Mouse (Mus musculus) liver, embryonic 11.5 days (tissue): ENCODE measurements around the gene Ate1. TPM values are rescaled to one million over a fixed set of nuclear protein-coding genes. Genes with fewer than 3 reads are reported as not detected.
A peak's percentile ranks its signal among the peaks of the same experiment; 100 is the strongest.
"Not testable (repeated sequence)": the region's sequence is repeated elsewhere in the genome, so short reads cannot be mapped to it uniquely, and the experiment has no call there.

Experiments
- ATAC-seq: fragments of 200-750 bp; cut with Nextera tagmentation; replicated peaks from 2 replicates; pipeline ENCODE4 v1.8.0; 2017; ENCODE audit warnings: moderate number of reproducible peaks, mild to moderate bottlenecking, moderate TSS enrichment, moderate library complexity; ENCODE audit not compliant: low FRiP score
- DNase-seq: peaks from one replicate; pipeline ENCODE4 v3.0.0-alpha.2; 2017; ENCODE audit warnings: low spot score
- H3K27ac ChIP-seq: fragments of 300-500 bp; sonication (generic); 2 replicates; pipeline ENCODE4 v1.5.1; 2014; ENCODE audit warnings: mild to moderate bottlenecking, low read depth, low read length, control low read depth
- H3K27me3 ChIP-seq: fragments of 300-500 bp; sonication (generic); replicated peaks from 2 replicates; pipeline ENCODE4 v1.6.1; 2014; ENCODE audit warnings: low read length, mixed read lengths; ENCODE audit not compliant: control insufficient read depth, insufficient read depth
- H3K36me3 ChIP-seq: fragments of 300-500 bp; sonication (generic); 2 replicates; pipeline ENCODE4 v1.6.1; 2014; ENCODE audit warnings: mild to moderate bottlenecking, low read length, moderate library complexity, mixed read lengths; ENCODE audit not compliant: control insufficient read depth, insufficient read depth
- H3K4me1 ChIP-seq: fragments of 300-500 bp; sonication (generic); replicated peaks from 2 replicates; pipeline ENCODE4 v1.6.1; 2014; ENCODE audit warnings: low read length, mixed read lengths; ENCODE audit not compliant: control insufficient read depth, insufficient read depth
- H3K4me2 ChIP-seq: fragments of 300-500 bp; sonication (generic); 2 replicates; pipeline ENCODE4 v1.6.1; 2014; ENCODE audit warnings: mild to moderate bottlenecking, control low read depth, moderate library complexity
- H3K4me3 ChIP-seq: fragments of 300-500 bp; sonication (generic); 2 replicates; pipeline ENCODE4 v1.5.1; 2014; ENCODE audit warnings: low read depth, low read length, control low read depth
- H3K9ac ChIP-seq: fragments of 300-500 bp; sonication (generic); 2 replicates; pipeline ENCODE4 v1.6.1; 2014; ENCODE audit warnings: low read depth, low read length, control low read depth
- H3K9me3 ChIP-seq: fragments of 300-500 bp; sonication (generic); 2 replicates; pipeline ENCODE4 v1.6.1; 2016; ENCODE audit warnings: low read length, inconsistent platforms, mixed read lengths; ENCODE audit not compliant: control insufficient read depth
- WGBS: fragments of 180-500 bp; shearing (Covaris S2); extraction: QIAGEN DNeasy Blood & Tissue Kit; methylation state at CpG from one replicate; pipeline ENCODE4 v1.1.7; 2014; 5-methylcytosine and 5-hydroxymethylcytosine counted together
- polyA plus RNA-seq: library from polyadenylated mRNA; unstranded; fragments of >200 nt; fragmentation: Nextera tagmentation; extraction: Ambion mirVana; gene quantifications from 2 replicates; pipeline ENCODE4 v1.2.1, GENCODE M21; 2014

The Ate1 gene
- polyA plus RNA-seq, 1 experiment from 2014 or later, result 51.6 TPM

DNA sequence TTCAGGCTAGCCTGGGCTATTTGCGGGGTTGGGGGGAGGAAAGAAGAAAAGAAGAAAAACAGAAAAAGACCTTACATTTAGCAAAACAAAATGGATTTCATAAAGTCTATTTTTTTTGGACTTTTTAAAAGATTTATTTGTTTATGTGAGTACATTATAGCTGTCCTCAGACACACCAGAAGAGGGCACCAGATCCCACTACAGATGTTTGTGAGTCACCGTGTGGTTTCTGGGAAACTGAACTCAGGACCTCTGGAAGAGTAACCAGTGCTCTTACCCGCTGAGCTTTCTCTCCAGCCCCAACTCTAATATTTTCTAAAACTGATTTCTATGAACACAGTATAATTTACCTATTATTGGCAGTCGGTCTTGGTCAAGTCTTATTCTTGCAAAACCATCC is 15.0 kb upstream of the Ate1 start:
- Histone ChIP-seq H3K27ac (no peak overlapping the region), H3K4me3 (no peak overlapping the region), H3K9me3 (no peaks in the 10 kb centered on the region), H3K27me3 (no peaks in the 10 kb centered on the region), H3K9ac (no peak overlapping the region), H3K4me1 (no peaks in the 10 kb centered on the region), H3K4me2 (no peak overlapping the region), H3K36me3 (peaks cover 40% of the 10 kb centered on the region)
- DNase-seq, result no peak
- WGBS, result 92% methylated on average over 4 of the region's 4 CpGs
- ATAC-seq, result no peak

DNA sequence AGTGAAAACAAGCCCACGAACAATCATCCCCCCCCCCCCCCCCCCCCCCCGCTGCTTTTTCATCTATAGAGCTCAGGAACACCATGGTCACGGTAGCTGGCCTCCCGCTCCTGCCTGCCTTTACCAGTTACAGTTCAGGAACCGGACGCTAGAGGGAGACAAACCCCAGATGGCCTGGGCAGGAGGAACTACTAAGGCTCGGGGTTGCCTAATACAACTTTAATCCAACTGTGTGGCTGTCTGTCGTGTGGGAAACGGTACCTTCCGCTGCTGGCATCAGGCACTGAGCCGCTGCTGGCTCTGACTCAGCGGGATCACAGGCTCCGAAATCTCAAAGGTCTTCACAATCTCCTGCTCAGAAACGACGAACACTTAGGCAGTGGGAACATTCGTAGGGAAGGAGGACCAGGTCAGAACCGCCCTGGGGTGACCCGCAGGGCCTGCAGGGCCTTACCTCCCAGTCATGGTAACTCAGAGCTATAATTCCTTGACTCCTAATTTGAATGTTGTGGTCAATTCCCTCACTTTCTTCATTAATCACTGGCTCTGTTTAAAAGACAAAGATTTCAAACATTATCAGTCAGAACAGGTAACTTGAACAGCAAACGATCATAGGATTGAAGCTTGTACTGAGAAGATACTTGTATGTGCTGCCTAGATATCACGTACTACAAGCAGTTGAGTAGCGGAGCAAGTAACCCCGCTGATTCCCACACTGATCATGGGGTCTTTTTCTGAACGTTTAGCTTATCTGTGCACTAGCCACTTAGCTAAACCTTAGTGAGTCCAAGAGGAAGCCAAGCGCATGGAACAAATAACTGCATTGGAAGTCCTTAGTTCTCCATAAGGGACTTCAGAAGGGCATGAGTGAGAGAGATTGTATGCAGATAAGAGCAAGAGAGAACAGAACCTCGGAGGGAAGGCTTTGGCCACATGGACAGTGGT is 13.4 kb upstream of the Ate1 start:
- no peaks in the 10 kb centered on the region for H3K27me3 ChIP-seq
- H3K27ac ChIP-seq, result no peak overlapping the region
- H3K36me3 ChIP-seq, result peaks cover 35% of the 10 kb centered on the region
- H3K4me3 ChIP-seq, result no peak overlapping the region
- no peaks in the 10 kb centered on the region for H3K9me3 ChIP-seq
- no peaks in the 10 kb centered on the region for H3K4me1 ChIP-seq
- ATAC-seq (peak; percentile 82), DNase-seq (peak; percentile 85)
- whole genome bisulfite sequencing, result 48% methylated on average over 24 of the region's 25 CpGs
- no peak overlapping the region for H3K9ac ChIP-seq
- H3K4me2 ChIP-seq, result no peak overlapping the region

DNA sequence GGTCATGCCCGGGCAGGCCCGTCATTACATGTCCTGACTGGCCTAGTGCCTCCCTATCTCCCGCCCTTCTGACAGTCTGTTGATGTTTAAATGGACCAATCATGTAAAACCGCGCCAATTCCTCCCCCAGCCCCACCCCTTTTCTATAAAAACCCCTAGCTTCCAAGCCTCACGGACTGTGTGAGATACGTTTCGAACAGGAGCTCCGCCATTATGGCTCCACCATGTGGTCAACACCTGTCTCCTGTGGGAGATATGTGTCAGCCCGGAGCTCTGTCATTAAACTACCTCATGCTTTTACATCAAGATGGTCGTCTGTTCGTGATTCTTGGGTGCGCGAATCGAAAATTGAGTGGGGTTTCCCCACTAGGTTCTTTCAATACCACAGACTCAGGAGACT is 11.0 kb upstream of the Ate1 start:
- H3K9ac ChIP-seq, H3K4me3 ChIP-seq, H3K4me2 ChIP-seq, H3K27me3 ChIP-seq, H3K4me1 ChIP-seq, H3K9me3 ChIP-seq, ATAC-seq, DNase-seq, H3K27ac ChIP-seq: not testable (repeated sequence)
- WGBS, result 93% methylated on average over 14 of the region's 15 CpGs
- H3K36me3 ChIP-seq, result peaks cover 19% of the 10 kb centered on the region

DNA sequence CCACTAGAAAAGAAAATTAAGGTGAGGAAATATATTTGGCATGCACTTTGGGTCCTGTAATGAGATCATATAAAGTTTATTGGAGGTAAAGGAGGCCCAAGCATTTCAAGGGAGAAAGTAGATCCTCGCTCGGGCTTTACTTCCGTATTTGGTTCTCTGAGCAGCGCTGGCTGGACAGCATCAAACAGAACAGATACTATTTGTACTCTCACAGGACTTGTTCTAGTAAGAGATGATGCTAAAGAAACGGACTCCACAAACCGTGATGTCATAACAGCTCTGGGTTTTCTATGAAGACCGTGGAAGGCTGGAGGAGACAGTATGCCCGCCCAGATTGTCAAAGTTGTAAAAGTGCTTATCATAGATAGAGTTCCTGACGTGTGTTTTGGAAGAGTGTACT is 7.1 kb upstream of the Ate1 start:
- Histone ChIP-seq H3K4me1 (no peaks in the 10 kb centered on the region), H3K36me3 (peaks cover 9% of the 10 kb centered on the region; the same call in 1 of the 2 replicates), H3K27ac (no peak overlapping the region), H3K27me3 (no peaks in the 10 kb centered on the region), H3K9ac (no peak overlapping the region), H3K4me2 (no peak overlapping the region), H3K4me3 (no peak overlapping the region), H3K9me3 (no peaks in the 10 kb centered on the region)
- no peak for ATAC-seq
- no peak for DNase-seq
- WGBS, result 84% methylated on average over 9 of the region's 9 CpGs

DNA sequence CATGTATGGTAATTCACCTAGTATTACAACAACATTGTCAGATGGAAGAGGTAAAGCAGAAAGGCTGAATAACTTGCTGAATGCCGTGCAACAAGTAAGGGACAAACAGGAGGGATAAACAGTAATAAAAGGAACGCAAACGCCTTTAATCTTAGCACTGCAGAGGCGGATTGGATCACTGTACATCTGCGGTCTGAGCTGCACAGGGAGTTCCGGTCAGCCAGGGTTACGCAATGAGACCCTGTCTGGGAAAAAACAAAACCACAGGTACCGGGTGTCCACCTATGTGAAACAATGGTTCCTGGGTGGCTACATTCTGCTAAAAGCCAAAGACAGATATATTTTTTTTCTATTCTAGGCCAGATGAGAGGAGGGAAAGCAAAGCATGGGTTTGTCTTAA is 3.3 kb upstream of the Ate1 start:
- Histone ChIP-seq H3K9me3 (no peaks in the 10 kb centered on the region), H3K27me3 (no peaks in the 10 kb centered on the region), H3K27ac (no peak overlapping the region), H3K4me1 (peaks cover 5% of the 10 kb centered on the region), H3K9ac (no peak overlapping the region), H3K4me2 (no peak overlapping the region), H3K36me3 (no peaks in the 10 kb centered on the region), H3K4me3 (no peak overlapping the region)
- DNase-seq (no peak), ATAC-seq (no peak)
- 73% methylated on average over 8 of the region's 8 CpGs for WGBS

DNA sequence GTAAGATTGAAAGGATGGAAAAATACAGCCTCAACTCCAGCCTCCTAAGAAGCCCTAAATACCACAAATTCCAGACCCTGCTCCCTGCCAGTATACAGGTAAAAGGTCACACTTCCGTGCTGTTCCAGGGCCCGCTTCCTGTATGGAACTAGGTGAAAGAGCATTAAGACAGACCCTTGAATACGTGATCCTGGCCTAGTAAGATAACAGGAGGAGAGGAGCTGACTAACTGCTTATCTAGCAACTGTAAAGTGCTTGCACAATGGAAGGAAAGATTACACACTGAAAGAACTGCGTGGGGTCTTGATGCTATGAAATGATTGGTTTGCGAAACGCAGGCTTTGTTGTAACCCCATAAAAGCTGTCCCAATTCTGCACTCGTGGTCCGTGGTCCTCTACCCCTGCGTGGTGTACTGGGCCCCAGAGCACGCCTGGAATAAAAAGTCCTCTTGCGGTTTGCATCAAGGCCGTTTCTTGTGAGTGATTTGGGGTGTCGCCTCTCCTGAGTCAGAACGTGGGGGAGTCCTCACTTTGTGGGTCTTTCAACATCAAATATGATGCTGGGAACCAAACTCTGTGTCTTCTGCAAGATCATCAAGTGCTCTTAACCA is 748 bp upstream of the Ate1 start:
- H3K4me1 ChIP-seq, result peaks cover 9% of the 10 kb centered on the region
- H3K27me3 ChIP-seq, result no peaks in the 10 kb centered on the region
- peak; percentile 33 for ATAC-seq
- H3K9me3 ChIP-seq, result no peaks in the 10 kb centered on the region
- peak overlapping the region; percentile 66 for H3K4me2 ChIP-seq
- WGBS, result 63% methylated on average over 14 of the region's 14 CpGs
- peak overlapping the region; percentile 89 for H3K27ac ChIP-seq
- H3K9ac ChIP-seq, result no peak overlapping the region
- no peak for DNase-seq
- no peak overlapping the region for H3K4me3 ChIP-seq
- no peaks in the 10 kb centered on the region for H3K36me3 ChIP-seq

DNA sequence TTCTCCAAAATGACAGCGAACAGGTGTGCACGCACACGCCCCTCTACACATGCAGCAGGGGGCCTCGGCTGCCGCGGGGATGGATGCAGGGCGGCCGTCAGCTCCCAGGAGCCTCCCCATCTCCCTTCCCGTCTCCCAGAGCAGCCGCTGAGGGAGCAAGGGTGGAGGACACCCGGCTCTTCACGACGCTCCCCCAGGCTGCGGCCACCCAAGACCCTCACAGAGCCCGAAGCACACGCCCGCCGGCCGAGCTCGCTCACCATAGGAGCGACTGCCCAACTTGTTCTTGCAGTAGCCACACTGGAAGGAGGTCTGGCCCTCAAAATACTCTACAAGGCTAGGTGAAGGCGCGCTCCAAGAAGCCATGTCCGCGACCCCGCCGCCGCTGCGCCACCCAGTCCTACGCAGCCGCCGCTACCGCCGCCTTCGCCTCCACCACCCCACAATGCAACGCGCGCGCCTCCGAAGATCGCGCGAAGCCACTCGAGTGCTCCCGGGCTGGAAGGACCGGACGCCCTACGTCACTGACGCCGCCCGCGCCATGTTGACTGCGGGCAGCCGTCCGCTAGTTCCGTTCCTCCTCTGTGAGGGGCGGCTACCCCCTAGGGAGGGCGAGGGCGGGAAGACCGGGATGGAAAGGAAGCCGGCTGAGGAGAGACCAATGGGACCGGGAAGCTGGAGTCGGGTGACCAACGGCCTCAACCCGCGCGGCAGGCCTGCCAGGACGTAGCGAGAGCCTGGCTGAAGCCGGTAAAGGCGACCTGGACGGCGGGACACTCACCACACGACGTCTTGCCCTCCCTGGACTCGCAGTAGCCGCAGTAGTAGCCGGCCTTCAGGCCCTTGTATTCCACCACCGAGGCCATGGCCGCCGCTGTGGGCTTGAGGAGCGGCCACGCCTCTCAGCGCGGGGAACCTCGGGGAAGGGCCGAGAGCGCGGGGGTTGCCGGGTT is 797 bp downstream of the Ate1 start:
- under 1% methylated on average over 88 of the region's 90 CpGs for WGBS
- Histone ChIP-seq H3K9ac (peak overlapping the region; percentile 90), H3K27me3 (no peaks in the 10 kb centered on the region), H3K4me3 (peak overlapping the region; percentile 85), H3K9me3 (no peaks in the 10 kb centered on the region), H3K36me3 (no peaks in the 10 kb centered on the region; the same call in 1 of the 2 replicates), H3K4me1 (peaks cover 9% of the 10 kb centered on the region), H3K27ac (peak overlapping the region; percentile 89), H3K4me2 (peak overlapping the region; percentile 66)
- ATAC-seq (peak; percentile 90), DNase-seq (peak; percentile 93)
